In genomic region chr6:100096393-100097125, GRCm38 (mm10) we compare ENCODE assay signal across 21 mouse cellular contexts.
DNase-seq lines count a peak whose midpoint lies in the region; ATAC-seq and TF ChIP-seq lines count a peak whose summit lies in the region.
"Had no signal": no experiment of that assay in that cellular context is flagged by ENCODE, and none has a peak within 500 bp of the region (broad histone marks: within the 10 kb centered on the region; RNA-seq: fewer than 3 reads in every experiment).

No protein-coding gene starts in this region.

- H3K9me3 ChIP-seq in kidney, embryonic 15.5 days (replicated peaks), result no peaks in the 10 kb centered on the region
- no peaks in the 10 kb centered on the region for H3K9me3 ChIP-seq in stomach, postnatal 0 days (ENCODE audit: control insufficient read depth, low read length)
- no peaks in the 10 kb centered on the region for H3K9me3 ChIP-seq in midbrain, embryonic 11.5 days (ENCODE audit: control insufficient read depth, low read length)
- H3K9me3 ChIP-seq: forebrain, embryonic 12.5 days; hindbrain, embryonic 12.5 days; limb, embryonic 12.5 days; midbrain, embryonic 10.5 days; neural tube, embryonic 12.5 days had no signal

- no peak overlapping the region for H3K4me2 ChIP-seq in kidney, embryonic 15.5 days
- H3K4me2 ChIP-seq in stomach, postnatal 0 days (replicated peaks; ENCODE audit: low read depth), result no peak overlapping the region
- no peak overlapping the region for H3K4me2 ChIP-seq in midbrain, embryonic 11.5 days
- H3K4me2 ChIP-seq: forebrain, embryonic 12.5 days; hindbrain, embryonic 12.5 days; limb, embryonic 12.5 days; neural tube, embryonic 12.5 days had no signal

- ATAC-seq in kidney, embryonic 15.5 days (replicated peaks; ENCODE audit: low FRiP score), result no peak; the same call in 1 of the 2 replicates
- no peak for ATAC-seq in stomach, postnatal 0 days (ENCODE audit: low FRiP score, low TSS enrichment)
- no peak for ATAC-seq in midbrain, embryonic 11.5 days (ENCODE audit: low FRiP score)
- ATAC-seq: activated CD4-positive, CD25-positive, alpha-beta regulatory T cell, adult 4 months had no signal

- H3K27ac ChIP-seq in kidney, embryonic 15.5 days, result no peak overlapping the region
- no peak overlapping the region for H3K27ac ChIP-seq in stomach, postnatal 0 days (replicated peaks)
- H3K27ac ChIP-seq in midbrain, embryonic 11.5 days (ENCODE audit: low read depth, low read length), result no peak overlapping the region
- H3K27ac ChIP-seq: forebrain, embryonic 12.5 days; hindbrain, embryonic 12.5 days; left cerebral cortex, adult 2 months; limb, embryonic 12.5 days; midbrain, embryonic 10.5 days; neural tube, embryonic 12.5 days had no signal

- no peaks in the 10 kb centered on the region for H3K36me3 ChIP-seq in kidney, embryonic 15.5 days
- no peaks in the 10 kb centered on the region for H3K36me3 ChIP-seq in stomach, postnatal 0 days (ENCODE audit: control insufficient read depth, insufficient read depth, low read length)
- no peaks in the 10 kb centered on the region for H3K36me3 ChIP-seq in midbrain, embryonic 11.5 days (ENCODE audit: control insufficient read depth, insufficient read depth, low read length)
- H3K36me3 ChIP-seq: forebrain, embryonic 12.5 days; hindbrain, embryonic 12.5 days; limb, embryonic 12.5 days; midbrain, embryonic 10.5 days; neural tube, embryonic 12.5 days had no signal

- 70% methylated on average over 13 of the region's 13 CpGs for WGBS in kidney, embryonic 15.5 days
- 51% methylated on average over 13 of the region's 13 CpGs for WGBS in stomach, postnatal 0 days
- WGBS in midbrain, embryonic 11.5 days, result 82% methylated on average over 13 of the region's 13 CpGs

- H3K9ac ChIP-seq in kidney, embryonic 15.5 days, result no peak overlapping the region
- H3K9ac ChIP-seq in stomach, postnatal 0 days (ENCODE audit: low read length), result no peak overlapping the region
- no peak overlapping the region for H3K9ac ChIP-seq in midbrain, embryonic 11.5 days (ENCODE audit: low read length)
- H3K9ac ChIP-seq: forebrain, embryonic 12.5 days; hindbrain, embryonic 12.5 days; limb, embryonic 12.5 days; neural tube, embryonic 12.5 days had no signal

- peaks cover 16% of the 10 kb centered on the region; the same call in 1 of the 2 replicates for H3K4me1 ChIP-seq in kidney, embryonic 15.5 days
- peaks cover 2% of the 10 kb centered on the region; the same call in 1 of the 2 replicates for H3K4me1 ChIP-seq in stomach, postnatal 0 days (replicated peaks; ENCODE audit: control insufficient read depth, insufficient read depth)
- H3K4me1 ChIP-seq in midbrain, embryonic 11.5 days (ENCODE audit: control insufficient read depth, insufficient read depth, low read length), result no peaks in the 10 kb centered on the region
- H3K4me1 ChIP-seq: forebrain, embryonic 12.5 days; hindbrain, embryonic 12.5 days; midbrain, embryonic 10.5 days had no signal

- H3K27me3 ChIP-seq in kidney, embryonic 15.5 days, result peaks cover 48% of the 10 kb centered on the region
- no peaks in the 10 kb centered on the region for H3K27me3 ChIP-seq in stomach, postnatal 0 days (ENCODE audit: control insufficient read depth, insufficient read depth, low read length)
- no peaks in the 10 kb centered on the region for H3K27me3 ChIP-seq in midbrain, embryonic 11.5 days (ENCODE audit: control insufficient read depth, insufficient read depth, low read length)
- H3K27me3 ChIP-seq: CH12.LX; forebrain, embryonic 12.5 days; neural tube, embryonic 12.5 days had no signal

- H3K4me3 ChIP-seq in kidney, embryonic 15.5 days (replicated peaks), result no peak overlapping the region
- no peak overlapping the region for H3K4me3 ChIP-seq in stomach, postnatal 0 days (ENCODE audit: low read depth, low read length)
- no peak overlapping the region for H3K4me3 ChIP-seq in midbrain, embryonic 11.5 days (ENCODE audit: low read depth, low read length)
- H3K4me3 ChIP-seq: forebrain, embryonic 12.5 days; hindbrain, embryonic 12.5 days; left cerebral cortex, adult 2 months; limb, embryonic 12.5 days; midbrain, embryonic 10.5 days; neural tube, embryonic 12.5 days had no signal

- no peak for TF ChIP-seq EP300 in stomach, postnatal 0 days (optimal IDR thresholded peaks at IDR 0.05)

- DNase-seq in kidney, adult 11 months, result peak; percentile 33
- peak; percentile 46 for DNase-seq in urinary bladder, postnatal 14 days (ENCODE audit: low spot score)
- no peak for DNase-seq in urinary bladder, postnatal 25 days (ENCODE audit: low spot score)
- DNase-seq in kidney, postnatal 36 days, result peak; percentile 19 to 44
- no peak for DNase-seq in stomach, postnatal 0 days (ENCODE audit: low spot score)
- DNase-seq in midbrain, embryonic 11.5 days (ENCODE audit: low spot score, missing footprints), result no peak
- DNase-seq in adrenal gland, adult (ENCODE audit: inconsistent age in 2 of 2, low spot score in 1 of 2), result no peak
- DNase-seq: cerebellum, adult 8-10 months; gastrocnemius, postnatal 25 days; lung, postnatal 10 days; right cerebral cortex, postnatal 25 days; thymus, postnatal 4 days had no signal

- 0 out of 2 replicates have a peak, but pooled peaks have one; percentile 5 for TF ChIP-seq CTCF in stomach, postnatal 0 days (IDR thresholded peaks at IDR 0.05; ENCODE audit: low read depth)

Comparison
In these comparisons a context has a peak if more than half of its experiments do, and no peak if none do; other contexts are left out.
1. DNase-seq: peak in kidney, adult 11 months (single experiment), urinary bladder, postnatal 14 days (single experiment) and kidney, postnatal 36 days (2 of 2); none in urinary bladder, postnatal 25 days (single experiment), stomach, postnatal 0 days (single experiment), midbrain, embryonic 11.5 days (single experiment) and adrenal gland, adult (0 of 2).